Mouse (Mus musculus): ENCODE data around the gene Cox4i2. TPM values are rescaled to one million over a fixed set of nuclear protein-coding genes. Genes with fewer than 3 reads are reported as not detected.

Gene Cox4i2
- polyA plus RNA-seq, 1 experiment from 2014 or later, result 18.6 TPM

DNA sequence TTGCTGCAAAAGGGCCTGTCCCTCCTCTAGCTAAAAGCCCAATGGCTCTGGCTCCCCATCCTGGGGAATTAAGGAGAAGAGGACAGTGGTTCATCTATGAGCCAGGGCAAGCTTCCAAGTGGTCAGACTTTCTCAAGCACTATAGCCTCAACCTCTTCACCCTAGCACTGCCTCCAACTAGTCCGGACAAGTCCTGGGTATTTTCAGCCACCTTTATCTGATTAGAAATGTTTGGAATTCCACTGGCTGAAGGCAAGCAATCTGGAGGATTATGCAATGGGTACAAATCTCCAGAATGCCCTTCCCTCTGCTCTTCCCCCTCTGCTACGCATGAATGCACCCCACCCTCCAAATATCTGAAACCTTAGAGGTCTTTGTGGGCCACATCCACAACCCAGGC lies 38.5 kb downstream of the Cox4i2 start:
- peaks cover 35 to 55% of the 10 kb centered on the region in 2 experiments for H3K4me1 ChIP-seq (ENCODE audit: control insufficient read depth in 2 of 2, insufficient read depth in 2 of 2, low read length in 2 of 2)
- no peaks in the 10 kb centered on the region for H3K36me3 ChIP-seq (ENCODE audit: control insufficient read depth, insufficient read depth, low read length)
- no peak overlapping the region for H3K4me2 ChIP-seq (ENCODE audit: low read length)
- H3K4me3 ChIP-seq (ENCODE audit: control insufficient read depth in 1 of 2, insufficient read depth in 1 of 2, low read depth in 1 of 2, low read length in 2 of 2), result no peak overlapping the region
- no peak overlapping the region for H3K9ac ChIP-seq (ENCODE audit: low read length)
- no peaks in the 10 kb centered on the region for H3K27me3 ChIP-seq (ENCODE audit: control insufficient read depth, insufficient read depth, low read length)
- H3K9me3 ChIP-seq (ENCODE audit: control insufficient read depth, low read length), result no peaks in the 10 kb centered on the region
- no peak for ATAC-seq (ENCODE audit: insufficient number of reproducible peaks, insufficient read depth, low FRiP score, low read depth)
- 11% methylated on average over 2 of the region's 2 CpGs for WGBS
- H3K27ac ChIP-seq (replicated peaks in 1 of 2; ENCODE audit: control insufficient read depth in 1 of 2, insufficient read depth in 1 of 2, low read depth in 2 of 2, low read length in 2 of 2), result peak overlapping the region in 1 of 2 experiments; percentile 30; a peak in 1 of 4 replicates

DNA sequence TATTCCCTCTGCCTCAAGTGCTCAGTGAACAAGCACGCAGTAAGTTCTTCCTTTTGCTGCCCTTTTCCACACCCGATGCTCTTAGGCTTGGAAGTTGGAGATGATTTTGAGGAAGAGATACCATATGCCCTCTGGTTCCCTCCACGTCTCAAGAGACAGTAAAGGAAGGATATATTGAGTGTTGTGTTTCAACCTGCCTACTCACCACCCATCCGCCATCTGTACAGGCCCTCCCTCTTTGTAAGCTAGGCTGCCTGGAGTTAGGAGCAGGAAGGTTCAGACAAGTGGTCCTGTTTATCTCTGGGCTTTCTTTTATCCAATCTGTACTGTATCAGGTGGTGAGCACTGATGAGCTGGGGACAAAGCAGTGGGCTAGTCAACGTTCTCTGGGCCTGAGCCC lies 39.4 kb downstream of the Cox4i2 start:
- H3K27ac ChIP-seq (replicated peaks in 1 of 2; ENCODE audit: control insufficient read depth in 1 of 2, insufficient read depth in 1 of 2, low read depth in 2 of 2, low read length in 2 of 2), result no peak overlapping the region
- H3K4me2 ChIP-seq (ENCODE audit: low read length), result no peak overlapping the region
- H3K9ac ChIP-seq (ENCODE audit: low read length), result no peak overlapping the region
- H3K36me3 ChIP-seq (ENCODE audit: control insufficient read depth, insufficient read depth, low read length), result no peaks in the 10 kb centered on the region
- peaks cover 29 to 51% of the 10 kb centered on the region in 2 experiments for H3K4me1 ChIP-seq (ENCODE audit: control insufficient read depth in 2 of 2, insufficient read depth in 2 of 2, low read length in 2 of 2)
- no peaks in the 10 kb centered on the region for H3K9me3 ChIP-seq (ENCODE audit: control insufficient read depth, low read length)
- no peaks in the 10 kb centered on the region for H3K27me3 ChIP-seq (ENCODE audit: control insufficient read depth, insufficient read depth, low read length)
- WGBS, result 70% methylated on average over 5 of the region's 5 CpGs
- H3K4me3 ChIP-seq (ENCODE audit: control insufficient read depth in 1 of 2, insufficient read depth in 1 of 2, low read depth in 1 of 2, low read length in 2 of 2), result no peak overlapping the region
- ATAC-seq (ENCODE audit: insufficient number of reproducible peaks, insufficient read depth, low FRiP score, low read depth), result no peak

DNA sequence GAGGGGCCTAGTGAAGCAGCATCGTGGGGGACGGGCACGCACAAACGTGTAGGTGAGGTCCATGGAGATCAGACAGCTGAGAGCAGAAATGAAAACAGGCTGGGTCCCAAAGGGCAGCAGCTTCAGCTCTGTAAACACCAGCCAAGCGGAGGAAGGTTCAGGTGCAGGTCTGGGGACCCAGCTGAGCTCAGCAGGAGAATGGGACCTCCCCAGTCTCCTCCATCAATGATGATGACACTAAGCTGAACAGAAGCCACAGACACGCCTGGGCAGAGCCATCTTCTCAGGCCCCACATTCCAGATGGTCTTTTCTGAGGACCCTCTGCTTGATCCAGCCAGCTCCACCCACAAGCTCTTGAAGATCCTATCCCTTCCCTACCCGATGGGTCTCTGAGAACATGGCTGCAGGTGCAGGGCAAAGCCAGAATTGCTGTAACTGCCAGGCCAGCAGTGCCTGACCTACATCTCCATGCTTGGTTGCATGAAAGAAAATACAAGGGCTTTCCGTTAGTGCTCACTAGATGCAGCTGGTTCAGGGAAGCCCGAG lies 40.4 kb downstream of the Cox4i2 start:
- Histone ChIP-seq H3K4me1 (ENCODE audit: control insufficient read depth in 2 of 2, insufficient read depth in 2 of 2, low read length in 2 of 2) (peaks cover 19 to 41% of the 10 kb centered on the region in 2 experiments), H3K27ac (replicated peaks in 1 of 2; ENCODE audit: control insufficient read depth in 1 of 2, insufficient read depth in 1 of 2, low read depth in 2 of 2, low read length in 2 of 2) (no peak overlapping the region), H3K4me3 (ENCODE audit: control insufficient read depth in 1 of 2, insufficient read depth in 1 of 2, low read depth in 1 of 2, low read length in 2 of 2) (no peak overlapping the region), H3K4me2 (ENCODE audit: low read length) (no peak overlapping the region), H3K27me3 (ENCODE audit: control insufficient read depth, insufficient read depth, low read length) (no peaks in the 10 kb centered on the region), H3K9me3 (ENCODE audit: control insufficient read depth, low read length) (no peaks in the 10 kb centered on the region), H3K9ac (ENCODE audit: low read length) (no peak overlapping the region), H3K36me3 (ENCODE audit: control insufficient read depth, insufficient read depth, low read length) (0 out of 2 replicates have a peak, but pooled peaks cover under 1% of the 10 kb centered on the region)
- no peak for ATAC-seq (ENCODE audit: insufficient number of reproducible peaks, insufficient read depth, low FRiP score, low read depth)
- 81% methylated on average over 9 of the region's 9 CpGs for WGBS

DNA sequence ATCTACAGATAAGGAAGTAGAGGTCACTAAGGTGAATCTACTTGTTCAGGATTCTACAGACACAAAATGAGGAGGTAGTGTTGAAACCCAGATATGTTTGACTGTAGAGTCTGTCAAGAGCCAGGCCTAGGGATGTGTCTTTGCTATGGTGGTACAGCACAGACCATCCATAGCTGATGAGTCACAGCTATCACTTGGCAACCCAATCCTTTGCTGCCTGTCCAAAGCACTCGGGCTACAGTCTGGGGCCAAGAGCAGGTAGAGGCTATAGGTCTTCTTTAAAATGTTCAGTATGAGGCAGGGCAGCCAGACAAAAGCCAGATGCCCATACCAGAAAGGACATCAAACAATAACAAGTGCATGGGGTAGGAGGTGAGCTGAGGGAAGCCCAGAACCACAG lies 43.6 kb downstream of the Cox4i2 start:
- H3K4me1 ChIP-seq (ENCODE audit: control insufficient read depth in 2 of 2, insufficient read depth in 2 of 2, low read length in 2 of 2), result peaks cover 4 to 9% of the 10 kb centered on the region in 2 experiments
- H3K9ac ChIP-seq (ENCODE audit: low read length), result no peak overlapping the region
- no peaks in the 10 kb centered on the region for H3K27me3 ChIP-seq (ENCODE audit: control insufficient read depth, insufficient read depth, low read length)
- 31% methylated on average over 1 of the region's 1 CpGs for WGBS
- H3K4me2 ChIP-seq (ENCODE audit: low read length), result no peak overlapping the region
- no peaks in the 10 kb centered on the region for H3K9me3 ChIP-seq (ENCODE audit: control insufficient read depth, low read length)
- no peak for ATAC-seq (ENCODE audit: insufficient number of reproducible peaks, insufficient read depth, low FRiP score, low read depth)
- no peak overlapping the region for H3K4me3 ChIP-seq (ENCODE audit: control insufficient read depth in 1 of 2, insufficient read depth in 1 of 2, low read depth in 1 of 2, low read length in 2 of 2)
- H3K27ac ChIP-seq (replicated peaks in 1 of 2; ENCODE audit: control insufficient read depth in 1 of 2, insufficient read depth in 1 of 2, low read depth in 2 of 2, low read length in 2 of 2), result no peak overlapping the region
- H3K36me3 ChIP-seq (ENCODE audit: control insufficient read depth, insufficient read depth, low read length), result 0 out of 2 replicates have a peak, but pooled peaks cover 3% of the 10 kb centered on the region

DNA sequence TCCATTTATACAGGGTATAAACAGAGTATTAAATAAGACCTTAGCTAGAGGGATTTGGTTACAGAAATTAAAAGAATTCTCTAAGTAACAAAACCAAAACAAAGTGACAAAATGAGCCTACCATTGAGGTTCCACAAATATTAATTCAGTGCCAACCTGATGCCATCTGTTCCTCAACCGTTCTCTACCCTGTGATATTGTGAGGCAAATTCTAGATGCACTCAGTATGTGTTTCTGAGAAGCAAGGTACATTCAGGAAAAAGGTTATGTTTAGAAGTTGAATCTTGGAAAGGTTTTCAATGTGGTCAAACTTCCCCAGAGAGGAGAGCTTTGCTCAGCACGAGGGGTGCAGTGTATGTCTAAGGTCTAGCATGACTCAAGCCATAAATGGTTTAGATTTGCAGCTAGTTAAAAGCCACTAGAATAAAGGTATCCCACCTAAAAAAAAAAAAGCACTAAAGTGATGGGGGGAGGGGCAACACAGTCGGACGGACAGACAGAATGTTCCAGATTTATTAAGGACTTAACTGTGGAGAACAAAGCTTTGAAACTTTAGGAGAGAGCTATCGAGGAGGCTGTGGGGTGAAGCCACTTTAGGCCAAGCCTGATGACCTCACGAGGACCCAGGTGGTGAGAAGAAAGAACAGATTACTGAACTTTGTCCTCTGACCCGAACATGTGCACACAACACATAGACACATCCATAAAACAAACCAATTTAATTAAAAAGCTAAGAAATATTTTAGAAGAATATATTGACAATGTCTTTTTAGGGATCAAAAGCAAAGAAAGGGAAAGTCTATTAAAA lies 46.2 kb downstream of the Cox4i2 start:
- Histone ChIP-seq H3K27me3 (ENCODE audit: control insufficient read depth, insufficient read depth, low read length) (no peaks in the 10 kb centered on the region), H3K36me3 (ENCODE audit: control insufficient read depth, insufficient read depth, low read length) (0 out of 2 replicates have a peak, but pooled peaks cover 3% of the 10 kb centered on the region), H3K4me3 (ENCODE audit: control insufficient read depth in 1 of 2, insufficient read depth in 1 of 2, low read depth in 1 of 2, low read length in 2 of 2) (no peak overlapping the region), H3K27ac (replicated peaks in 1 of 2; ENCODE audit: control insufficient read depth in 1 of 2, insufficient read depth in 1 of 2, low read depth in 2 of 2, low read length in 2 of 2) (no peak overlapping the region), H3K4me2 (ENCODE audit: low read length) (no peak overlapping the region), H3K9ac (ENCODE audit: low read length) (no peak overlapping the region), H3K4me1 (ENCODE audit: control insufficient read depth in 2 of 2, insufficient read depth in 2 of 2, low read length in 2 of 2) (peaks cover 8 to 16% of the 10 kb centered on the region in 2 experiments), H3K9me3 (ENCODE audit: control insufficient read depth, low read length) (no peaks in the 10 kb centered on the region)
- 82% methylated on average over 7 of the region's 7 CpGs for WGBS
- ATAC-seq (ENCODE audit: insufficient number of reproducible peaks, insufficient read depth, low FRiP score, low read depth), result no peak

DNA sequence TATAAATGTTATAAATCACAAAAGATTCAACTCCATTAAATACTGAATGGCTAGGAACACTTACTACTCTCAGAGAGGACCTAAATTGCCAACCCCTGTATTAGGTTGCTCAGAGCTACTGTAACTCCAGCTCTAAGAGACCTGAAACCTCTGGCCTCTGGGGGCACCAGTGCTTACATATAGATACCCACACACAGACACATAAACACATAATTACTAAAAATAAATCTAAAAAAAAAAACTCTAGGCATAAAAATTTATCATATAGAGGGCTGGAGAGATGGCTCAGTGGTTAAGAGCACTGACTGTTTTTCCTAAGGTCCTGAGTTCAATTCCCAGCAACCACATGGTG lies 46.8 kb downstream of the Cox4i2 start:
- Histone ChIP-seq H3K27me3 (ENCODE audit: control insufficient read depth, insufficient read depth, low read length) (no peaks in the 10 kb centered on the region), H3K9me3 (ENCODE audit: control insufficient read depth, low read length) (no peaks in the 10 kb centered on the region), H3K4me3 (ENCODE audit: control insufficient read depth in 1 of 2, insufficient read depth in 1 of 2, low read depth in 1 of 2, low read length in 2 of 2) (no peak overlapping the region), H3K4me1 (ENCODE audit: control insufficient read depth in 2 of 2, insufficient read depth in 2 of 2, low read length in 2 of 2) (peaks cover 9 to 22% of the 10 kb centered on the region in 2 experiments), H3K4me2 (ENCODE audit: low read length) (no peak overlapping the region), H3K36me3 (ENCODE audit: control insufficient read depth, insufficient read depth, low read length) (0 out of 2 replicates have a peak, but pooled peaks cover 3% of the 10 kb centered on the region), H3K27ac (replicated peaks in 1 of 2; ENCODE audit: control insufficient read depth in 1 of 2, insufficient read depth in 1 of 2, low read depth in 2 of 2, low read length in 2 of 2) (no peak overlapping the region), H3K9ac (ENCODE audit: low read length) (no peak overlapping the region)
- ATAC-seq (ENCODE audit: insufficient number of reproducible peaks, insufficient read depth, low FRiP score, low read depth), result no peak

DNA sequence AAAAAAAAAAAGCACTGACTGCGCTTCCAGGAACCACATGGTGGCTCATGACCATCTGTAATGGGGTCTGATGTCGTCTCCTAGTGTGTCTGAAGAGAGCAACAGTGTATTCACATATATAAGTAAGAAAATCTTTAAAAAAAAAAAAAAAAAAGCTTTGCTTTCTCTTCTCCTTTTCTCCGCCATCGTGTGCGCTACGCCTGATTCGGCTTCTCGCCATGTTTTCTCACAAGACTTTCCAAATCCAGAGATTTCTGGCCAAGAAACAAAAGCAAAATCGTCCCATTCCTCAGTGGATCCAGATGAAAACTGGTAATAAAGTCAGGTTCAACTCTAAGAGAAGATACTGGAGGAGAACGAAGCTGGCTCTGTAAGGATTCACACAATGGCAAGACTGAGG lies 48.3 kb downstream of the Cox4i2 start:
- Histone ChIP-seq H3K27ac (replicated peaks in 1 of 2; ENCODE audit: control insufficient read depth in 1 of 2, insufficient read depth in 1 of 2, low read depth in 2 of 2, low read length in 2 of 2) (no peak overlapping the region), H3K36me3 (ENCODE audit: control insufficient read depth, insufficient read depth, low read length) (peaks cover 5% of the 10 kb centered on the region; the same call in 1 of the 2 replicates), H3K4me3 (ENCODE audit: control insufficient read depth in 1 of 2, insufficient read depth in 1 of 2, low read depth in 1 of 2, low read length in 2 of 2) (no peak overlapping the region), H3K4me2 (ENCODE audit: low read length) (no peak overlapping the region), H3K9me3 (ENCODE audit: control insufficient read depth, low read length) (no peaks in the 10 kb centered on the region), H3K9ac (ENCODE audit: low read length) (no peak overlapping the region), H3K27me3 (ENCODE audit: control insufficient read depth, insufficient read depth, low read length) (no peaks in the 10 kb centered on the region), H3K4me1 (ENCODE audit: control insufficient read depth in 2 of 2, insufficient read depth in 2 of 2, low read length in 2 of 2) (peaks cover 11 to 29% of the 10 kb centered on the region in 2 experiments)
- ATAC-seq (ENCODE audit: insufficient number of reproducible peaks, insufficient read depth, low FRiP score, low read depth), result no peak
- 89% methylated on average over 10 of the region's 10 CpGs for WGBS
